Mouse (Mus musculus) embryonic facial prominence, embryonic 12.5 days (tissue): ENCODE data around the gene Hdx. TPM values are rescaled to one million over a fixed set of nuclear protein-coding genes. Genes with fewer than 3 reads are reported as not detected.

Experiments
- ATAC-seq: fragments of 200-750 bp; cut with Nextera tagmentation; 2 replicates; pipeline ENCODE4 v1.8.0; 2017; ENCODE audit not compliant: insufficient number of reproducible peaks, insufficient read depth, low FRiP score, low TSS enrichment
- H3K27ac ChIP-seq: fragments of 300-500 bp; sonication (generic); 2 replicates; pipeline ENCODE4 v1.5.1; 2016; ENCODE audit warnings: mild to moderate bottlenecking
- H3K27me3 ChIP-seq: fragments of 300-500 bp; sonication (generic); 2 replicates; pipeline ENCODE4 v1.6.1; 2016; ENCODE audit warnings: mild to moderate bottlenecking, moderate library complexity
- H3K36me3 ChIP-seq: fragments of 300-500 bp; sonication (generic); 2 replicates; pipeline ENCODE4 v1.6.1; 2016; ENCODE audit warnings: mild to moderate bottlenecking
- H3K4me1 ChIP-seq: fragments of 300-500 bp; sonication (generic); 2 replicates; pipeline ENCODE4 v1.6.1; 2016
- H3K4me2 ChIP-seq: fragments of 300-500 bp; sonication (generic); replicated peaks from 2 replicates; pipeline ENCODE4 v1.6.1; 2016; ENCODE audit warnings: mild to moderate bottlenecking, moderate library complexity
- H3K4me3 ChIP-seq: fragments of 300-500 bp; sonication (generic); 2 replicates; pipeline ENCODE4 v1.5.1; 2016; ENCODE audit warnings: mild to moderate bottlenecking
- H3K9ac ChIP-seq: fragments of 300-500 bp; sonication (generic); 2 replicates; pipeline ENCODE4 v1.6.1; 2016; ENCODE audit warnings: mild to moderate bottlenecking, moderate library complexity
- H3K9me3 ChIP-seq: fragments of 300-500 bp; sonication (generic); 2 replicates; pipeline ENCODE4 v1.6.1; 2016; ENCODE audit warnings: mild to moderate bottlenecking, moderate library complexity
- WGBS: fragments of 180-500 bp; shearing (Covaris S2); methylation state at CpG from one replicate; pipeline ENCODE4 v1.1.7; 2016; 5-methylcytosine and 5-hydroxymethylcytosine counted together
- polyA plus RNA-seq: library from polyadenylated mRNA; unstranded; fragments of >200 nt; fragmentation: Nextera tagmentation; extraction: Ambion mirVana; gene quantifications from 2 replicates; pipeline ENCODE4 v1.2.1, GENCODE M21; 2016

Hdx gene
- polyA plus RNA-seq, result 1.6 TPM in 2 replicates

- peak; percentile 92 for ATAC-seq
- H3K27ac ChIP-seq, result peak within 1 kb of the TSS; percentile 65; the same call in 1 of the 2 replicates
- 14% methylated on average over 26 of the region's 26 CpGs for WGBS
Observed at GRCm38 (mm10) chrX:111696356-111697282, at the start of gene Hdx. TSS of gene Hdx (minus strand) at chrX:111697079.

GRCm38 (mm10) chrX:111685665-111686064 is 11.2 kb downstream of the Hdx start:
- no peak overlapping the region for H3K27ac ChIP-seq
- H3K4me1 ChIP-seq, result no peaks in the 10 kb centered on the region
- no peaks in the 10 kb centered on the region for H3K9me3 ChIP-seq
- no peak for ATAC-seq
- H3K36me3 ChIP-seq, result no peaks in the 10 kb centered on the region
- no peak overlapping the region for H3K4me2 ChIP-seq
- WGBS, result 62% methylated on average over 3 of the region's 3 CpGs
- H3K27me3 ChIP-seq, result no peaks in the 10 kb centered on the region
- H3K4me3 ChIP-seq, result no peak overlapping the region
- no peak overlapping the region for H3K9ac ChIP-seq

More at GRCm38 (mm10) chrX:111696356-111697282, at the start of gene Hdx:
- Histone ChIP-seq H3K4me1 (no peaks in the 10 kb centered on the region), H3K27me3 (no peaks in the 10 kb centered on the region), H3K4me3 (peak within 1 kb of the TSS; percentile 49), H3K9ac (peak within 1 kb of the TSS; percentile 36), H3K4me2 (peak within 1 kb of the TSS; percentile 45), H3K9me3 (no peaks in the 10 kb centered on the region), H3K36me3 (no peaks in the 10 kb centered on the region)

GRCm38 (mm10) chrX:111671685-111672084 is 25.2 kb downstream of the Hdx start:
- ATAC-seq, result no peak
- no peak overlapping the region for H3K4me3 ChIP-seq
- H3K27ac ChIP-seq, result no peak overlapping the region
- H3K9me3 ChIP-seq, result no peaks in the 10 kb centered on the region
- WGBS, result 80% methylated on average over 3 of the region's 3 CpGs
- no peak overlapping the region for H3K4me2 ChIP-seq
- H3K27me3 ChIP-seq, result no peaks in the 10 kb centered on the region
- H3K9ac ChIP-seq, result no peak overlapping the region
- no peaks in the 10 kb centered on the region for H3K36me3 ChIP-seq
- no peaks in the 10 kb centered on the region for H3K4me1 ChIP-seq

GRCm38 (mm10) chrX:111660381-111660780 is 36.5 kb downstream of the Hdx start:
- Histone ChIP-seq H3K4me3 (no peak overlapping the region), H3K36me3 (no peaks in the 10 kb centered on the region), H3K4me2 (no peak overlapping the region), H3K27ac (no peak overlapping the region), H3K4me1 (no peaks in the 10 kb centered on the region), H3K9ac (no peak overlapping the region), H3K9me3 (no peaks in the 10 kb centered on the region), H3K27me3 (no peaks in the 10 kb centered on the region)
- WGBS, result 76% methylated on average over 5 of the region's 5 CpGs
- ATAC-seq, result no peak

- 67% methylated on average over 4 of the region's 4 CpGs for WGBS
- Histone ChIP-seq H3K4me3 (no peak overlapping the region), H3K27ac (no peak overlapping the region), H3K9ac (no peak overlapping the region), H3K27me3 (no peaks in the 10 kb centered on the region), H3K9me3 (no peaks in the 10 kb centered on the region), H3K4me2 (no peak overlapping the region), H3K4me1 (no peaks in the 10 kb centered on the region), H3K36me3 (no peaks in the 10 kb centered on the region)
- ATAC-seq, result no peak
Observed at GRCm38 (mm10) chrX:111658671-111659070, 38.2 kb downstream of the Hdx start.

- H3K27me3 ChIP-seq, result no peaks in the 10 kb centered on the region
- H3K36me3 ChIP-seq, result no peaks in the 10 kb centered on the region
- H3K4me1 ChIP-seq, result no peaks in the 10 kb centered on the region
- 79% methylated on average over 4 of the region's 4 CpGs for WGBS
- ATAC-seq, result no peak
- no peak overlapping the region for H3K4me2 ChIP-seq
- H3K27ac ChIP-seq, result no peak overlapping the region
- no peaks in the 10 kb centered on the region for H3K9me3 ChIP-seq
- H3K4me3 ChIP-seq, result no peak overlapping the region
- H3K9ac ChIP-seq, result no peak overlapping the region
Observed at GRCm38 (mm10) chrX:111644945-111645344, 51.9 kb downstream of the Hdx start.

- no peaks in the 10 kb centered on the region for H3K4me1 ChIP-seq
- 81% methylated on average over 5 of the region's 5 CpGs for WGBS
- H3K9ac ChIP-seq, result no peak overlapping the region
- H3K4me2 ChIP-seq, result no peak overlapping the region
- H3K9me3 ChIP-seq, result no peaks in the 10 kb centered on the region
- H3K27me3 ChIP-seq, result no peaks in the 10 kb centered on the region
- H3K4me3 ChIP-seq, result no peak overlapping the region
- H3K27ac ChIP-seq, result no peak overlapping the region
- H3K36me3 ChIP-seq, result no peaks in the 10 kb centered on the region
- no peak for ATAC-seq
Observed at GRCm38 (mm10) chrX:111640616-111641015, 56.3 kb downstream of the Hdx start.

GRCm38 (mm10) chrX:111597631-111598161 is 99.2 kb downstream of the Hdx start:
- no peaks in the 10 kb centered on the region for H3K9me3 ChIP-seq
- H3K4me1 ChIP-seq, result no peaks in the 10 kb centered on the region
- H3K4me2 ChIP-seq, result no peak overlapping the region
- H3K27me3 ChIP-seq, result no peaks in the 10 kb centered on the region
- no peak for ATAC-seq
- no peak overlapping the region for H3K9ac ChIP-seq
- H3K4me3 ChIP-seq, result no peak overlapping the region
- H3K27ac ChIP-seq, result no peak overlapping the region
- WGBS, result 70% methylated on average over 2 of the region's 2 CpGs
- no peaks in the 10 kb centered on the region for H3K36me3 ChIP-seq

- Histone ChIP-seq H3K27ac (no peak overlapping the region), H3K9me3 (no peaks in the 10 kb centered on the region), H3K9ac (no peak overlapping the region), H3K4me2 (no peak overlapping the region), H3K4me3 (no peak overlapping the region), H3K27me3 (no peaks in the 10 kb centered on the region), H3K4me1 (no peaks in the 10 kb centered on the region), H3K36me3 (no peaks in the 10 kb centered on the region)
- WGBS, result 69% methylated on average over 4 of the region's 4 CpGs
- no peak for ATAC-seq
Observed at GRCm38 (mm10) chrX:111587616-111588015, 109.3 kb downstream of the Hdx start.

- WGBS, result 83% methylated on average over 2 of the region's 2 CpGs
- Histone ChIP-seq H3K27me3 (no peaks in the 10 kb centered on the region), H3K36me3 (no peaks in the 10 kb centered on the region), H3K9ac (no peak overlapping the region), H3K4me3 (no peak overlapping the region), H3K9me3 (no peaks in the 10 kb centered on the region), H3K27ac (no peak overlapping the region), H3K4me1 (no peaks in the 10 kb centered on the region), H3K4me2 (no peak overlapping the region)
- ATAC-seq, result no peak
Observed at GRCm38 (mm10) chrX:111577044-111577443, 119.8 kb downstream of the Hdx start.

GRCm38 (mm10) chrX:111537859-111538258 is 159.0 kb downstream of the Hdx start, which contains the start of gene Rps6ka6:
TSS of gene Rps6ka6 (minus strand) at chrX:111537959.
- no peak within 1 kb of the TSS for H3K9ac ChIP-seq
- no peaks in the 10 kb centered on the region for H3K4me1 ChIP-seq
- no peaks in the 10 kb centered on the region for H3K36me3 ChIP-seq
- no peak within 1 kb of the TSS for H3K4me2 ChIP-seq
- 64% methylated on average over 10 of the region's 10 CpGs for WGBS
- no peaks in the 10 kb centered on the region for H3K27me3 ChIP-seq
- no peaks in the 10 kb centered on the region for H3K9me3 ChIP-seq
- no peak for ATAC-seq
- no peak within 1 kb of the TSS for H3K4me3 ChIP-seq
- no peak within 1 kb of the TSS for H3K27ac ChIP-seq
